Mouse (Mus musculus) erythroblast, embryonic 14.5 days (primary cell): ENCODE data around the gene Rab42. TPM values are rescaled to one million over a fixed set of nuclear protein-coding genes. Genes with fewer than 3 reads are reported as not detected.

ENCODE experiments used
- H3K27me3 ChIP-seq: 2 replicates; pipeline ENCODE4 v1.6.1; 2012; ENCODE audit warnings: inconsistent platforms; ENCODE audit not compliant: control insufficient read depth
- H3K36me3 ChIP-seq: 2 replicates; pipeline ENCODE4 v1.6.1; 2012; ENCODE audit warnings: mild to moderate bottlenecking, inconsistent platforms; ENCODE audit not compliant: control insufficient read depth
- H3K4me1 ChIP-seq: 2 replicates; pipeline ENCODE4 v1.6.1; 2012; ENCODE audit warnings: inconsistent platforms; ENCODE audit not compliant: control insufficient read depth
- H3K4me3 ChIP-seq: replicated peaks from 2 replicates; pipeline ENCODE3; 2012; ENCODE audit warnings: moderate library complexity, mild to moderate bottlenecking, inconsistent platforms
- H3K9me3 ChIP-seq: 2 replicates; pipeline ENCODE4 v1.6.1; 2012; ENCODE audit warnings: low read length, inconsistent platforms, mixed read lengths; ENCODE audit not compliant: control insufficient read depth
- GATA1 ChIP-seq: IDR thresholded peaks from 2 replicates; pipeline ENCODE4 v1.6.1; 2012; ENCODE audit warnings: low read length, inconsistent platforms, mixed read lengths
- TAL1 ChIP-seq: IDR thresholded peaks from 3 replicates; pipeline ENCODE4 v1.6.1; 2012; ENCODE audit warnings: low read length, inconsistent platforms, mixed read lengths
- polyA plus RNA-seq: library from polyadenylated mRNA; stranded (reverse); fragments of >175 nt; gene quantifications from 2 replicates; pipeline ENCODE4 v1.2.3, GENCODE M21; 2012

Gene Rab42
- polyA plus RNA-seq, 1 experiment: 0.05 TPM

- Histone ChIP-seq H3K4me3 (no peak overlapping the region), H3K9me3 (no peaks in the 10 kb centered on the region), H3K36me3 (peaks cover 60% of the 10 kb centered on the region), H3K4me1 (peaks cover 35% of the 10 kb centered on the region), H3K27me3 (no peaks in the 10 kb centered on the region)
- TF ChIP-seq TAL1 (no peak), GATA1 (no peak)
Observed at GRCm38 (mm10) chr4:132254986-132255385, 48.2 kb downstream of the Rab42 start.

- H3K4me3 ChIP-seq: no peak overlapping the region
- peaks cover 65% of the 10 kb centered on the region for H3K36me3 ChIP-seq
- peaks cover 26% of the 10 kb centered on the region for H3K4me1 ChIP-seq
- TF ChIP-seq TAL1: no peak
- no peak for TF ChIP-seq GATA1
- H3K27me3 ChIP-seq: no peaks in the 10 kb centered on the region
- no peaks in the 10 kb centered on the region for H3K9me3 ChIP-seq
Observed at GRCm38 (mm10) chr4:132253622-132254021, 49.6 kb downstream of the Rab42 start.

GRCm38 (mm10) chr4:132253128-132253527 is 50.1 kb downstream of the Rab42 start:
- H3K4me1 ChIP-seq: peaks cover 24% of the 10 kb centered on the region
- H3K4me3 ChIP-seq: no peak overlapping the region
- H3K27me3 ChIP-seq: no peaks in the 10 kb centered on the region
- no peaks in the 10 kb centered on the region for H3K9me3 ChIP-seq
- TF ChIP-seq TAL1 (no peak), GATA1 (no peak)
- peaks cover 67% of the 10 kb centered on the region for H3K36me3 ChIP-seq

Other genes with a start within 250 kb of the Rab42 start
- gene Gm10300, start 228.7 kb downstream of the Rab42 start, polyA plus RNA-seq: 0.05 and 0.06 TPM in 2 replicates
- 120 and 121 TPM in 2 replicates for gene Epb41, start 228.1 kb downstream of the Rab42 start, polyA plus RNA-seq
- not detected in 2 replicates for gene Oprd1, start 158.9 kb downstream of the Rab42 start, polyA plus RNA-seq
- 0.90 and 1.2 TPM in 2 replicates for gene Ythdf2, start 91.1 kb downstream of the Rab42 start, polyA plus RNA-seq
- gene Gmeb1, start 41.8 kb downstream of the Rab42 start, polyA plus RNA-seq: 1.8 and 2.8 TPM in 2 replicates
- gene Taf12, start 29.0 kb downstream of the Rab42 start, polyA plus RNA-seq: 4.6 and 6.2 TPM in 2 replicates
- gene Trnau1ap, start 26.2 kb upstream of the Rab42 start, polyA plus RNA-seq: 1.7 and 2.4 TPM in 2 replicates
- gene Rcc1, start 50.2 kb upstream of the Rab42 start, polyA plus RNA-seq: 4.3 and 4.4 TPM in 2 replicates
- gene Phactr4, start 119.1 kb upstream of the Rab42 start, polyA plus RNA-seq: 0.52 and 0.57 TPM in 2 replicates
- gene Med18, start 160.5 kb upstream of the Rab42 start, polyA plus RNA-seq: 0.37 and 0.49 TPM in 2 replicates
- 1.5 and 2.4 TPM in 2 replicates for gene Sesn2, start 207.1 kb upstream of the Rab42 start, polyA plus RNA-seq
- gene Atpif1, start 230.3 kb upstream of the Rab42 start, polyA plus RNA-seq: 102 and 103 TPM in 2 replicates
- 28.3 and 36.9 TPM in 2 replicates for gene Dnajc8, start 232.2 kb upstream of the Rab42 start, polyA plus RNA-seq